Mouse (Mus musculus) 3134 (cell line): ENCODE data around the gene Ctnna3.
"Not testable (repeated sequence)": the region's sequence is repeated elsewhere in the genome, so short reads cannot be mapped to it uniquely, and the experiment has no call there.

Experiments used
- DNase-seq: peaks from one replicate; pipeline ENCODE4 v3.0.0-alpha.2; 2011; ENCODE audit warnings: low spot score; ENCODE audit not compliant: insufficient read length; ENCODE audit errors: extremely low read depth

The Ctnna3 gene

DNA sequence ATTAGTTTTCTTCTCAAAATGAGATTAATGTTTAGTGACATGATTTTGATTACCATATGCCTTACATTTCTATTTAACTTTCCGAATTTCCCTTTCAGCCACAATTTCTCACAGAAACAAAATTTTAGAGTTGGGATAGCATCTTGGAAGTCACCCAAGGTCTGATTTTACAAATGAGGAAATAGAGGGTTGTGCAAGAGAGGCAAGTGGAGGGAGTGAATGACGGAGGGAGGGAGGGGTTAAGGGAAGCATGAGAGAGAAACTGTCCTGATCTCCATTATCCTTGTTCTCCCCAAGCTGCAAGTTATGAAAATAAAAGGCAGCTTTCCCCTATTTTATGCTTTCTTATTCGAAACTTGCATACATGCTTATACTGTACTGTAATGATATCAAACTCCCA lies 943.4 kb downstream of the Ctnna3 start:
- no peak for DNase-seq

DNA sequence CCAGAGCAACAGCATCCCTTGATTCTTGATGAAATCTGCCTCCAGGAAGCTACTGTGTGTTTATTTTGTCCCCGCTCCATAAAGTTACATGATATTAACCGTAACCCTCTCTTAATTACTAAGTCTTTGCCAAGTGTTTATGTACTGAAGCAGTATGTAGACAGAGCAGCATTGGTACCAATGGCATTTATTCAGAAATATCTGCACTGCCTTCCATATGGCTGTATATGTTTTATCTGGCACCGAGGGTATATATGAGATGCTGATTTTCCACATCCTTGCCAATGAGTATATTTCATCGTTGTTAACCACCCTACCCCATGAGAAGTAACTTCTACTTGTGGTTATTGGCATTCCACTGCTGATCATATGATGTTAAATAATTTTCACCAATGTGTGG lies 947.9 kb downstream of the Ctnna3 start:
- no peak for DNase-seq

DNA sequence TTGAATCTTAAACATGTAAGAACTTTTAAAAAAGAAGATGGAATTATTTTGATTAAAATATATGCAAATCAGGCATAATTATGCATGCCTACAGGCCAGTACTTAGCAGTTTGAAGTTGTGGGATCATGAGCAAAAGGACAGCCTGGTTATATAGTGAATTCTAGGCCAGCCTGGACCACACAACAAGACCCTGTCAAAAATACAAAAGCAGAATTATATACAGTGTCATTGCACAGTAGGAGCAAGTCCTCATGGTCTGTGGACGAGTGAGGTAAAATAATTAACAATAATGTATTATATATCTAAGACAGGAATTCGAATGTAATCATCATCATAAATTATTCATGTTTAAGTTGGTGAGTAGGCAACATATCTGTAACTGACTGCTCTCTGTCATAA lies 966.7 kb downstream of the Ctnna3 start:
- DNase-seq = no peak

DNA sequence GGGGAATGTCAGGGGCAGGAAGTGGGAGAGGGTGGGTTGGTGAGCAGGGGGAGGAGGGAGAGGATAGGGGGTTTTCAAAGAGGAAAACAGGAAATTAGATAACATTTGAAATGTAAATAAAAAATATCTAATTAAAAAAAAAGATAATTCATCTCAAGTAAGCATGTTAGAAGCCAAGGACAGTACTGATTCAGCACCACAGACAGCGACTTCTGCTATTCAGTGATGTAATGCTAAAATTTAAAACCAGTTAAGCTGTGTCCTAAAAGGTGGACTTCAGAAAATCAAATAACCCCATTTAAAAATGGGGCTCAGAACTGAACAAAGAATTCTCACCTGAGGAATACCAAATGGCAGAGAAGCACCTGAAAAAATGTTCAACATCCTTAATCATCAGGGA lies 988.5 kb downstream of the Ctnna3 start:
- not testable (repeated sequence) for DNase-seq

DNA sequence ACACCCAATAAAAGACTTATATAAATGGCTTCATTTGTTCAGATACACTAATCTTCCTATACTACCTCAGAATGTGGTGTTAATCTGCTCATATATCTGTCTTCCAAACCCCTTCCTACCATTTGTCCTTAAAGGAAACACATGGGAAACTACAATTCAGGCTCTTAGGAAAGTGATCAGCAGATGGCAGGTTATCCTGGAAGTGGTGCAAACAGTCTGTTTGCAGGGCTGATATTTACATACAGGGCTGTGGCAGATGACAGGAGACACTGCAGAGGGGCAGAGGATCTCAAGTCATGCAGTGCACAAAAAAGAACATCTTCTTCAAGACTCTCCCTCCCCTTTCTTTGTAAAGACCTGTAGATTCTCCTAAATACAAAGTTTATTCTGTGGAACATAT lies 1008.8 kb downstream of the Ctnna3 start:
- no peak for DNase-seq

DNA sequence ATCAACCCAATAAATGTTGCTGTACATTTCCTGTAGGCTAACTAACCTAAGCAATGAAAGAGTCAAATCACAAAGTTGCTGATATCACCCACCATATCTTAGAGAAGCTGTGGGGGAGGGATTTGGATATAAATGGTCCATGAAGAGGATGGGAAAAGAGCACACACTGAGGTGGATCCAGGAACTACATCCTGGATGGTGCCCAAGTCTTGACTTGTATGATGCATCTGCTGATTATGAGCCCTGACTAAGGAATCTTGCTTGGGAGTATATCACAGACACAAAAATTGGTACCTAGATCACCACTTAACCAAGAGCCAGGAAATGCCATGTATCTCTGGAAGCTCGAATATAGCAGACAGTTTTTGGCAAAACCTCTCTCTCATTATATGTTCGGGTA lies 1018.7 kb downstream of the Ctnna3 start:
- DNase-seq = no peak

DNA sequence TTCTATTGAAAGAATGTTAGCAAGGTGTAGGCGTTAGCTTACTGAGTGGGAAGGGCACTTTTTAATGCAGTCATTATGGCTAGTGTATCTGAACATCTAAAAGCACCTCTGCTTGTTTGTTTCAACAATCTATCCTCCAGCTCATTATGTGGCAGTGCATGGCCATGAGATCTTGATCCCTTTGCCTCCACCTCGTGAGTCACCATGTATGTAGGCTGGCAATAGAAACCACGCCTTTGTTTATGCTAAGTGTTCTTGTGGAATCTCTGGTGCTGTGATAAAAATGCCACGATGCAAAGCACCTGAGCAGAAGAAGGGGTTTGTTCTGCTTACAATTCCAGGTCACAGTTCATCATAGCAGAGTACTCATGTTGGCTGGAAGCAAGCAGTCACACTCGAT lies 1053.4 kb downstream of the Ctnna3 start:
- no peak for DNase-seq

DNA sequence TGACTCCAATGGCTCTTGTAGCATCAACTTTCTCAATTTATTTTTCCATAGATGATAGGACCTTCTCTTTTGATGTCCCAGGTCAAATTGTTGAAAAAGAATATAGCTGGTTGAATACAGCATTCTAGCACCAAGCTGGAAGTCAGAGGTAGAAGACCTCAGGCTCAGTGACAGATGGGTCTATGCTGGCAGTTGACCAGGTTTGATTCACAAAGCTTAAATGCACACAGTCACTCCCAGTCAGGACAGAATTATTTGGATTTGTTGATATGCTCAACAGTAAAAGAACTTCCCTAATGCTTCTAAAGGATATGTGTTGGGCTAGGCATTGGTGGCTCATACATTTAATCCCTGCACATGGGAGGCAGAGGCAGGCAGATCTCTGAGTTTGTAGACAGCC lies 1059.6 kb downstream of the Ctnna3 start:
- DNase-seq = no peak

DNA sequence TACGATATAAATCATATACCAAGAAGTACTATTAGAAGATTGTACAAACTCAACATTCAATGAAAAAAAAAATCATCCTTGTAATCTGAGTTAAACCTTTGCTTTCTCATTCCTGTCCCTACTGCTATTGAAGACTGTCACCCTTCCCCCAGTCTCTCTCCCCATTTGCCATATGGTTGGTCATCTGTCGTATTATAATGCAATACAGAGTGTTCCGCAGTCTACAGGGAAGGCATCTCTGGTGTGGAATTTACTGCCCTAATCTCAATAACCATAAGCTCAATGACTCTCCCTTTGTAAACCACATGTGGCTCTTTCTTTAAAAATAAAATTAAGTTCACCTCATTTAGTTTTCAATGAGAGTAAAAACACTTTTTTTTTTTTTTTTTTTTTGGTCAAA lies 1113.7 kb downstream of the Ctnna3 start:
- no peak for DNase-seq

DNA sequence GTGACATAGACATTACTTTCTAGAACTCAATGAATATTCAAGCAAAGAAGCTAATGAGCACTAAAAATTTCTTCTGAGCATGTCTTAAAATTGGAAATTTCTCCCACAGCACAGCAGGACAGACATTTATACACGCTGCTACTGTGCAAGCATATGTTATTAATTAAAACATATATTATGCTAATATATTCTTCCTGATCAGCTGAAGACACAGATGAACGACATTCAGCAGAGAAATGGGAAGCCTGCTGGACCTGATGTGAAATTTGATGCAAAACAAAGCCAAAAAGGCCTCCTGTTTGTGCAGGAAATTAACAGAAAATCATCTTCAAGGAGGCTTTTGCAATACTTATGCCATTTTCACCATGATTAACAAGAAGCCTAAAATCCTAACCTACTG lies 1114.5 kb downstream of the Ctnna3 start:
- no peak for DNase-seq

DNA sequence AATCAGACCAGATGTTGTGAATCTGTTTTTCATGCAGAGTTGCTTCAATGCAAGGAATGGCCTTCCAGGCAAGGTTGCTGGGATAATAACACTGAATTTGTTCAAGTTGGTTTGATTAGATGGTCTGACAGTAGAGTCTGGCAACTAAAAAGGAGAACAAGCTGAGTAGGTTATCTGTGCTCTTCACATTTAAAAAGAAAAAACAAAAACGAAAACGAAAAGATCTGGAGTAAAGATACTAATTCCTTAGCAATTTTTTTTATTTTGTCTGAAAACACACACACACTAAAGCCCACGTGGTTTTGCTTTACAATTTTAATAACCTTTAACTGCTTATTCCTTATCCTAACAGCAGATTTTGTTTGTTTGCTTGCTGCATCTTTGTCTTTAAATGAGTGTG lies 1141.4 kb downstream of the Ctnna3 start:
- DNase-seq = no peak

DNA sequence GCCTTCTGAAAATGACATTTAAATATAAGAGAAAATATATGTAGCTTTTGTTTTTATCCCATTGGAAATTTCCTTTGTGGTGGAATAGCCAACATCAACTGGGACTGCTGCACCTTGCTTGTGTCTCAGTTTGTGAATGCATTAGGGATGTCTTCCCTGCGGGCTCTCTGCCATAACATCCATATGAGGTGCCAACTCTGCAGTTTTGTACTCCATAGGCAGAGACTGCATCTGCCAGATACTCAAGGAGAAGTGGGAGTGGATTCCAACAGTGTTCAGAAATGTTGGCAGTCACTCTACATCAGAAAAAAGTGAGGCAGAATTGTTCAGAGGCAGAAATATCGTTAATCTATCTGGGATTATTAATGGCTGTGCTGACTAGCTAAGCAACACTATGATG lies 1158.2 kb downstream of the Ctnna3 start:
- no peak for DNase-seq

DNA sequence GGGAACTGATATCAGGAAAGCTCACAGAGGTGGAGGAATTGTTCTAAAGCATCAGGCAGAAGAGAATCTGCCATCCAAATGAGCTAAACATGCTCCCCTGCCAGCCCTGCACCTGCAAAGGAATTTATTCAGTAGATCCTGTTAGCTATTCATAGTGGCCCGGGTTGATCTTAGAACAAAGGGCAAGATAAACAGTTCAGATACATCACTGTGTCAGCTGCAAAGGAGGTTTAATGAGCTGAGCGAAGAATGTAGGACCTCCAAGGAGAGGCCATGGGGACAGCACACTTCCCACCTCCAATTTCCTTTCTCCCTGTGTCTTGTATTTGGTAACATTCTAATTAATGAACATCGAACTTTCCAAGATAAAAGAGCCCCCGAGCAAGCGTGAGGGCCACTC lies 1206.9 kb downstream of the Ctnna3 start:
- no peak for DNase-seq

DNA sequence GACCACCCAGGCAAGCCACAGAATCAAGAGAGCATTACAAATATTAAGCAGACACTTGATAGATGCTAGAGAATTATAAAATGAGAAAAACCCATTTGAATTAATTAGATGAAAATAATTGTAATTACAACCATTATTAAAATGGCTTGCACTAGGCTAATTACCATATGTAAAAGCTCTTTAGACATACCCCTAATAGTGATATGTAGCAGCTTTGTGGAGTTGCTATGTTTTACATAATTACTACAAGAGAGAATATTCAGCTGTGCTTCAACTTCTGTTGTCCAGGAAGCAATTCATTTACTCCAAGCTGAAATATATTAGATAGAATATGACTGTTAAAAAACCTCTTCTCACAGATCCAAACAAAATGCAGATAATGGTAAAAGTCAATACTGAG lies 1209.2 kb downstream of the Ctnna3 start:
- no peak for DNase-seq

DNA sequence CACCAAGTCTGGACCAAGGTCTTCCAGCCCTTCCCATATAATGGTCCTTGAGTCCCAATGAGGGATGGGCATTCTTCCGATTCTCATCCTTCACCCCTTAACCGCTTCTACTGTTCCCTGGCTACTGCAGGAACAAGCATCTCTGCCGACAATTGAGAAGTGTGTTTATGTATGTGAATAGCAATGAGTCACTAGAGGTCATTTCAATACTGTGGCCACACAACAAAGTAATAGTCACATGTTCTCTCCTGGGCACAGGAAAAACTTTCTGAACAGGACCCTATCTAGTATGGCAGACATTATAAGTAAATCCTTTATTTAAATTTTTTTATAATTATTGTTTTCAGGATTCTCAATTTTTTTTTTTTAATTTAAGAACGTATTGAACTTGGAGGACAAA lies 1211.2 kb downstream of the Ctnna3 start:
- no peak for DNase-seq

DNA sequence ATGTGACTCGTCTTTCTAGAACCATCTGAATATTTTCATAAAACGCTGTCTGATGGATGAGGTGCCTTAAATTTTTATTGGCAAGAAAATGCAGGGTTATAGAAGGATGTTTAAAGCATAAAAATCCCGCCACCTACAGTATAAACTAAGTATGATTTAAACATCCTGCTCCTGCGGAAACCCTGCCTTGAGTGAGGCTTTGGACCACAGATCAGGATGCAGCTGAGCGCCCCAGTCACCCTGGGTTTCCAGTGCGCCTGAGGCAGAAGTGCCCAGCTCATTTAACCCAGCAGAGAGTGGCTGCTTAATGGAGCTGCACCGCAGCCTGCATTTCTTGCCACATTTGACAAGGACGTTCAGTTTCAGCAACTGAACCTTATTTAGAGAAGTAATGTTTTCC lies 1211.7 kb downstream of the Ctnna3 start:
- no peak for DNase-seq

DNA sequence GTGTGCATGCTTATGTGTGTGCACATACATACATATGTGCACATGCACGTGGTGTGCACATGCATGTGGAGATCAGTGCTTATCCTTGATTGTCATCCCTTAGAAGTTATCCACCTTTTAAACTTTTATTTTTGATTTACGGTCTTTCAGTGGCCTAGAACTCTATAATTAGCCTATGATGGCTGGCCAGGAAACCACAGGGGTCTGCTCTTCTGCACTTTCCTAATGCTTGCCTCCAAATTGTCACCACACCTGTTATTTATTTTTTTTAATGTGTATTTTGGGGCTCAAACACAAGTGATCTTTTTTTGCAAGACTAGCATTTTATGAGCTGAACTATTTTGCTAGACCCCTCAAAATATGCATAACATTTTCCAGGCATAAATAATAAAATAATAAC lies 1214.1 kb downstream of the Ctnna3 start:
- DNase-seq = no peak

DNA sequence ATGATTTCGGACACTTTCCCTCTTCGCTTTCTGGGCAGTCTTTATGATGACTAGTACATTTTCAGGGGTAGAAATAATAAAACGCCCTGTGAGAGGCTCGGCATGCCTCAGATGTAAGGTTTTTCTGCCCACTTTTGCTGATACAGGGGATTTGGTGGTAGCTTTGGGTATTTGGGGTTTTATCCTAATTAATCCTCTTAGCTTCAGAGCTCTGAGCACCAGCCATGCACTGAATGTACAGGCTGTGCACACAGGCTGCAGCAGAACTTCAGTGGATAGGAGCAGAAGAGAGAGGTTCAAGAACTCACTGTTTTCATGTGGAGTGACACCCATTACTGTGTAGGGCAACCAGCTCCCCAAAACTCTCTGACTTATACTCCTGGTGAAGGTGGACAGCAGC lies 1231.3 kb downstream of the Ctnna3 start:
- DNase-seq = no peak

DNA sequence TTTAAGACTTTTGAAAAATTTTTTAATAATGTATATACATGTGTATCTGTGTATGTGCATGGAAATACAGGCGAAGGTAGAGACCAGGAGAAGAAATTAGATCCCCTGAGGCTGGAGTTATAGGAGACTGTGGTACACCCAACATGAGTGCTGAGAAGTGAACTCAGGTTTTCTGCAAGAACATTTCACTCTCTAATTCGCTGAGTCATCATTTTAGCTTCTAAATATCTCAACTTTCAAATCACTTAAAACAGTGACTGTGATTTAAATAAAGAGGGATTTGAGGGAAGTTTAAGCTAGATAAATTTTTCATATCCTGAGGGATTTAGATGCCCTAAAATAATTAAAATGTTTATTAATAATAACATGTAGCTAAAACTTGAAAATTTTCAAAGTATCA lies 1241.6 kb downstream of the Ctnna3 start:
- no peak for DNase-seq

DNA sequence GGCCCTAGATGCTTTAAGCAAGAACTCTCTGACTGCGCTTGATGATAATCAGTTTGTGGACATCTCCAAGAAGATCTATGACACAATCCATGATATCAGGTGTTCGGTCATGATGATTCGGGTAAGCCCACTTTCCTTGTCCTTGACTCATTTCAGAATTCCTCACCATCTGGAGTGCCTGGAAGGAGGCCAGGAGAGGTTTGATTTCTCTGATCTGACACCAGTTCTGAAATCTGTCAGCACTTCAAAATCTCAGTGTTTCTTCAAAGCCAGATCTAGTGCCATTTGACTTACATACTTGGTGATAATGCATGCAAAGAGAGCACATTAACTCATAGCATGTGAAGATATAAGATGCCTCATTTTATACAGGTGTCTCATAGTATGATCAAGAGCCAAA lies 1245.9 kb downstream of the Ctnna3 start:
- no peak for DNase-seq

DNA sequence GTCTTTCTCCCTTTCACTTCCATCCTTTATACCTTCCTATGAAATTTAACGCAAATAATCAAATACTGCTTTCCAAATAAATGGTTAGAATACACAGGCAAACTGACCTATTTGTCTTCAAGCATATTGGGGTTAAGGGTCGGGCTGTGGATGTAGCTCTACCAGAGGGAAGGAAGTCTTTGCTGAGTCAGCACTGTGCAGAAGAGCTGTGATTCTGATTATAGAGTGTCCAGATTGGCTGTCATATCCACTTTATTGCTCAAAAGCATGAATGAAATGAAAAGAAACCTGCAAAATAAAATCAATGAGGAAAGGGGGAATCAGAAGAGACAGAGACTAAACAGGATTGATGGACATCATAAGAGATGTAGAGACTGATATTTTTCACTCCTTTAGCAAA lies 1280.1 kb downstream of the Ctnna3 start:
- DNase-seq = no peak

DNA sequence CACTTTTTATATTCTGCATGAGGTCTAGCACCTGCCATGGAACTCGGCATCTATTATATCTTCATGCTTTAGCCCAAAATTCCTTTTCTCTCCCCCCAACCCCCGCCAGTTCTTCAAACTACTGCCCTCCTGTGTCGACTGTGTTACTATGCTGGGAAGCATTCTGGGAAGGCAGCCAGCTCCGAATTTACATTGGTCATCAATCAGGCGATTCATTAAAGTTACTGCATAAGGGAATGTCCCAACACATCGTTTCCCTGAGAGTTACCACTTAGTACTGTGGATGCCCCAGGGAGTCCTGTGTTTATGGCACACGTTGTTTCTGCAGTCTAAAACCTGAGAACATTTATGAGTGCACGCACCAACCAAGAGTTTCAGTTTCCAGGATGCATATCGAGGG lies 1288.1 kb downstream of the Ctnna3 start:
- no peak for DNase-seq

DNA sequence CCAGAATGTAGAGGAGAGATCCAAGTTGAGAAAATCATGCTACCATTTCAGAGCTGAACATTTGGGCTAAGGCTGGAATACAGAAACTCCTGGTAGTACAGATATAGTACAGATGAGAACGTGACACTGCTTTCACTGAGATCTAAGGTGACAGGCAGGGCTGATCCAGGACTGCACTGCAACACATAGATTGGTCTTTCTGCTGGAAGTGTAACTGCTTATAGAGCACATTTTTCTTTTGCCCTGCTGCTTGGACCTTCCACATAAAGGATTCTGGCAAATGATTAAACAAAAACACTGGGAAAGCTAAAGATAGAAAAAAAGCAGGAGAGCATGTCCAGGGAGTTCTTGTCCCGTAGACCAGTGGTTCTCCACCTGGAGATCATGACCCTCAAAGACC lies 1305.8 kb downstream of the Ctnna3 start:
- no peak for DNase-seq

DNA sequence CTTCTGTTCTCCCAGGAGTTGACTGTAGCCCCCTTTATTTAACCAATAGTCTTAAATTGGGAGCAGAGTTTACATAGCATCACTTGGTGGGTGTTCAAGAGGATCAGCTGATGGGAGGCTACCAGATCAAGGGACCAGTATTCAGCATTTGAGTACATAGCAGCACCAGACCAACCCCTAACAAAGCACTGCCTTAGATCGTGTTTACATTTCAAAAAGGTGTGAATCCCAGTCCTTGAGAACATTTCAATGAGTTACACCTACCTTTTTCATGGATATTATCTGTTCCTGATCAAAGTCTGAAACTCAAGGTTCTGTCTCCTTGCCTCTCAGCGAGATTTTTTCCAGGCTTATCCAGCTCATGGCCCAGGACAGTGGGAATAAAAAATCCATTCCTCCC lies 1306.7 kb downstream of the Ctnna3 start:
- DNase-seq = no peak
